Mouse (Mus musculus) limb, embryonic 11.5 days (tissue): ENCODE data around the gene Cib4. TPM values are rescaled to one million over a fixed set of nuclear protein-coding genes. Genes with fewer than 3 reads are reported as not detected.
A peak's percentile ranks its signal among the peaks of the same experiment; 100 is the strongest.

ENCODE experiments used
- ATAC-seq: fragments of 200-750 bp; cut with Nextera tagmentation; 2 replicates; pipeline ENCODE4 v1.8.0; 2017; ENCODE audit warnings: low read depth; ENCODE audit not compliant: insufficient number of reproducible peaks, low FRiP score, low TSS enrichment
- DNase-seq: peaks from one replicate; pipeline ENCODE4 v3.0.0-alpha.2; 2015; ENCODE audit warnings: low spot score
- H3K27ac ChIP-seq: fragments of 300-500 bp; sonication (generic); replicated peaks from 2 replicates; pipeline ENCODE4 v1.5.1; 2014; ENCODE audit warnings: low read depth, mild to moderate bottlenecking, low read length
- H3K27me3 ChIP-seq: fragments of 300-500 bp; sonication (generic); 2 replicates; pipeline ENCODE4 v1.6.1; 2014; ENCODE audit warnings: mild to moderate bottlenecking, low read length, mixed read lengths; ENCODE audit not compliant: control insufficient read depth, insufficient read depth
- H3K36me3 ChIP-seq: fragments of 300-500 bp; sonication (generic); 2 replicates; pipeline ENCODE4 v1.6.1; 2014; ENCODE audit warnings: mild to moderate bottlenecking, low read length, moderate library complexity, mixed read lengths; ENCODE audit not compliant: control insufficient read depth, insufficient read depth
- H3K4me1 ChIP-seq: fragments of 300-500 bp; sonication (generic); 2 replicates; pipeline ENCODE4 v1.6.1; 2014; ENCODE audit warnings: low read length, mixed read lengths; ENCODE audit not compliant: control insufficient read depth, insufficient read depth
- H3K4me2 ChIP-seq: fragments of 300-500 bp; sonication (generic); 2 replicates; pipeline ENCODE4 v1.6.1; 2014; ENCODE audit warnings: low read depth, mild to moderate bottlenecking, moderate library complexity; ENCODE audit not compliant: severe bottlenecking
- H3K4me3 ChIP-seq: fragments of 300-500 bp; sonication (generic); 2 replicates; pipeline ENCODE4 v1.5.1; 2014; ENCODE audit warnings: low read depth, low read length
- H3K9ac ChIP-seq: fragments of 300-500 bp; sonication (generic); 2 replicates; pipeline ENCODE4 v1.6.1; 2014; ENCODE audit warnings: mild to moderate bottlenecking, low read length
- H3K9me3 ChIP-seq: fragments of 300-500 bp; sonication (generic); 2 replicates; pipeline ENCODE4 v1.6.1; 2016; ENCODE audit warnings: low read length; ENCODE audit not compliant: control insufficient read depth
- WGBS: fragments of 180-500 bp; shearing (Covaris S2); extraction: QIAGEN DNeasy Blood & Tissue Kit; methylation state at CpG from one replicate; pipeline ENCODE4 v1.1.7; 2014; 5-methylcytosine and 5-hydroxymethylcytosine counted together
- polyA plus RNA-seq: library from polyadenylated mRNA; unstranded; fragments of >200 nt; fragmentation: Nextera tagmentation; extraction: Ambion mirVana; gene quantifications from 2 replicates; pipeline ENCODE4 v1.2.1, GENCODE M21; 2014

The Cib4 gene
- polyA plus RNA-seq, 1 experiment from 2014 or later = not detected

DNA sequence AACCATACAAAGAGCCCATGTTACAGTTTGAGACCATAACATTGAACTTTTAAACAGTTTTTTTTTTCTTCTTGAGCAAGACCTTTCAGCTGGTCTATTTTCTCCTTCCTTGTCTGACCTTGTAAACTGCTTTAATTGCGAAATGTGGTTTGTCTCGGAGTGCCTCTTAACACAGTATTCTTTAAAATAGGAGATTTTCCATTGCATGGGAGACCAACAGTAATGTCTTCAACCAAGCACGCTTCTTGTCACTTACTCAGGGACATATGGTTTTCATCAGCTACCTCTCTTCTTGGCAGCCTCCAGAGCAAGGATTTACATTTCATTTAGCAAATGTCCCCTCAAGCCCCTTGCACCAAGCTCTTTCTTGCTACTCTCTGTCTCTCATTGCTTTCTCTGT, 10.6 kb upstream of the Cib4 start:
- Histone ChIP-seq H3K9me3 (no peaks in the 10 kb centered on the region), H3K27ac (no peak overlapping the region), H3K4me2 (no peak overlapping the region), H3K4me1 (no peaks in the 10 kb centered on the region), H3K9ac (no peak overlapping the region), H3K36me3 (no peaks in the 10 kb centered on the region), H3K27me3 (no peaks in the 10 kb centered on the region), H3K4me3 (no peak overlapping the region)
- 57% methylated on average over 3 of the region's 3 CpGs for WGBS
- no peak for ATAC-seq
- DNase-seq = no peak

- H3K4me3 ChIP-seq = no peak overlapping the region
- H3K4me2 ChIP-seq = no peak overlapping the region
- 74% methylated on average over 8 of the region's 8 CpGs for WGBS
- no peaks in the 10 kb centered on the region for H3K27me3 ChIP-seq
- H3K27ac ChIP-seq = no peak overlapping the region
- no peaks in the 10 kb centered on the region for H3K36me3 ChIP-seq
- no peak overlapping the region for H3K9ac ChIP-seq
- DNase-seq (no peak), ATAC-seq (no peak)
- peaks cover 2% of the 10 kb centered on the region; the same call in 1 of the 2 replicates for H3K4me1 ChIP-seq
- H3K9me3 ChIP-seq = no peaks in the 10 kb centered on the region
These were observed 9.3 kb upstream of the Cib4 start for GRCm38 (mm10) chr5:30554981-30555380.

- H3K4me2 ChIP-seq = no peak overlapping the region
- H3K4me3 ChIP-seq = no peak overlapping the region
- DNase-seq = no peak
- ATAC-seq = no peak
- WGBS = 94% methylated on average over 13 of the region's 13 CpGs
- H3K4me1 ChIP-seq = peaks cover 5% of the 10 kb centered on the region; the same call in 1 of the 2 replicates
- H3K27me3 ChIP-seq = no peaks in the 10 kb centered on the region
- no peak overlapping the region for H3K27ac ChIP-seq
- H3K9me3 ChIP-seq = no peaks in the 10 kb centered on the region
- H3K36me3 ChIP-seq = no peaks in the 10 kb centered on the region
- no peak overlapping the region for H3K9ac ChIP-seq
These were observed 8.3 kb upstream of the Cib4 start for GRCm38 (mm10) chr5:30553936-30554335.

GRCm38 (mm10) chr5:30552006-30552405, 6.4 kb upstream of the Cib4 start:
- no peak for DNase-seq
- 89% methylated on average over 6 of the region's 6 CpGs for WGBS
- Histone ChIP-seq H3K27me3 (no peaks in the 10 kb centered on the region), H3K4me3 (no peak overlapping the region), H3K4me2 (no peak overlapping the region), H3K9ac (no peak overlapping the region), H3K9me3 (no peaks in the 10 kb centered on the region), H3K36me3 (no peaks in the 10 kb centered on the region), H3K4me1 (peaks cover 5% of the 10 kb centered on the region; the same call in 1 of the 2 replicates), H3K27ac (no peak overlapping the region)
- no peak for ATAC-seq

DNA sequence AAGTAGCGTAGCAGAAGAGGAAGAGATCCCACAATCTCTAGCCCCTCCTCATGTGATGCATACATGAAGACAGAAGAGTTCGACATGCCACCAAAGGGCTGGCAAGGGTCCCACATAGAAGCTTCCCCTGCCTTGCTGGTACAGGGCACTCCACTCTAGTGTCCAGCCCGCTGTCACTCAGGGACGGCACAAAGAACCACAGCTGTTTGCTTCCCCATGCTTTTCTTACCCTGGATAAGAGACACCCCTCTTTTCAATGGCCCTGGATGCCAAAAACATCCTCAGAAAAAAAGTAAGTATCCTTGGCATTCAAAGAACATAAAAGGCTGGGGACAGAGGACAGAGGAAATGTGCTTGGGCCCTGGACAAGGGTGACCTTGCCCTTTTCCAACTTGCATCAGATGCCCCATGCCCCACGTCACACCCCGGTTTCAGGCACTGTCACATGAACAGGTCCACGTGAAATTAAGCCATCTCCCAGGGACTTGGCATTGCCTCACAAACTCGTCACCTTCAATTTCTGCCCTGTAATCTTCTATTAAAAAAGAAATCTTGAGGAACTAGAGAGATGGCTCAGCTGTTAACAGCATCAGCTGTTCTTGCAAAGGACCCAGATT, 5.5 kb upstream of the Cib4 start:
- no peaks in the 10 kb centered on the region for H3K36me3 ChIP-seq
- no peak overlapping the region for H3K4me3 ChIP-seq
- ATAC-seq (no peak), DNase-seq (no peak)
- H3K4me1 ChIP-seq = peaks cover 5% of the 10 kb centered on the region; the same call in 1 of the 2 replicates
- H3K27me3 ChIP-seq = no peaks in the 10 kb centered on the region
- 89% methylated on average over 8 of the region's 8 CpGs for WGBS
- H3K9ac ChIP-seq = no peak overlapping the region
- H3K27ac ChIP-seq = no peak overlapping the region
- no peaks in the 10 kb centered on the region for H3K9me3 ChIP-seq
- no peak overlapping the region for H3K4me2 ChIP-seq

- Histone ChIP-seq H3K4me2 (no peak overlapping the region), H3K27me3 (no peaks in the 10 kb centered on the region), H3K4me3 (no peak overlapping the region), H3K36me3 (no peaks in the 10 kb centered on the region), H3K27ac (no peak overlapping the region), H3K9ac (0 out of 2 replicates have a peak overlapping the region, but pooled peaks have one; percentile 13), H3K4me1 (peaks cover 5% of the 10 kb centered on the region; the same call in 1 of the 2 replicates), H3K9me3 (no peaks in the 10 kb centered on the region)
- ATAC-seq (no peak), DNase-seq (peak; percentile 50)
- WGBS = 57% methylated on average over 9 of the region's 9 CpGs
These were observed 4.8 kb upstream of the Cib4 start for GRCm38 (mm10) chr5:30550334-30551021.

DNA sequence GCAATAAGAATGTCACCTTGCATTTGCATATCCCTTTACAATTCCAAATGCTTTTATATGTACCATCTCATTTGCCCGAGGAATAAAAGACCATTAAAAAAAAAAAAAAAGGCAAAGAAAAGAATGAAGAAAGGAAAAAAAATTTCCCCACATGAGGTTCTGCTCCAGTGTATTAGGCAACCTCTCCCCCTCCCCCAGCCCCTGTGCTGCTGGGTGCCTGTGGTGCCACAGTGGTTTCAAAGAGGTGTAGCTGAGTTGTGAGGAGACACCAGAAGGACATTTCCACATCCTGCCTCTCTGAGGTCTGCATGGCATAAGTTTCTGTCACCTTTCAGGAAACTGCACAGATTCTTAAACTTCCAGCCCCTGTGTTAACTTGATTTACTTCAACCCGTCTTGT, 3.0 kb upstream of the Cib4 start:
- no peaks in the 10 kb centered on the region for H3K27me3 ChIP-seq
- H3K4me2 ChIP-seq = no peak overlapping the region
- no peak overlapping the region for H3K9ac ChIP-seq
- ATAC-seq (no peak), DNase-seq (no peak)
- no peak overlapping the region for H3K4me3 ChIP-seq
- WGBS = 64% methylated on average over 2 of the region's 2 CpGs
- H3K36me3 ChIP-seq = no peaks in the 10 kb centered on the region
- peaks cover 5% of the 10 kb centered on the region; the same call in 1 of the 2 replicates for H3K4me1 ChIP-seq
- no peaks in the 10 kb centered on the region for H3K9me3 ChIP-seq
- no peak overlapping the region for H3K27ac ChIP-seq

GRCm38 (mm10) chr5:30536051-30536570, 9.5 kb downstream of the Cib4 start:
- no peaks in the 10 kb centered on the region for H3K9me3 ChIP-seq
- H3K4me3 ChIP-seq = no peak overlapping the region
- H3K9ac ChIP-seq = no peak overlapping the region
- H3K4me2 ChIP-seq = no peak overlapping the region
- DNase-seq (no peak), ATAC-seq (no peak)
- H3K27me3 ChIP-seq = no peaks in the 10 kb centered on the region
- no peaks in the 10 kb centered on the region for H3K4me1 ChIP-seq
- H3K36me3 ChIP-seq = no peaks in the 10 kb centered on the region
- H3K27ac ChIP-seq = no peak overlapping the region
- 72% methylated on average over 7 of the region's 7 CpGs for WGBS
